Mouse (Mus musculus) embryo, embryonic 9.5 days (tissue): ENCODE measurements around the gene Cald1.

Experiments
- DNase-seq: peaks from one replicate; pipeline ENCODE4 v3.0.0-alpha.2; 2017; ENCODE audit errors: extremely low spot score

Cald1 gene

DNA sequence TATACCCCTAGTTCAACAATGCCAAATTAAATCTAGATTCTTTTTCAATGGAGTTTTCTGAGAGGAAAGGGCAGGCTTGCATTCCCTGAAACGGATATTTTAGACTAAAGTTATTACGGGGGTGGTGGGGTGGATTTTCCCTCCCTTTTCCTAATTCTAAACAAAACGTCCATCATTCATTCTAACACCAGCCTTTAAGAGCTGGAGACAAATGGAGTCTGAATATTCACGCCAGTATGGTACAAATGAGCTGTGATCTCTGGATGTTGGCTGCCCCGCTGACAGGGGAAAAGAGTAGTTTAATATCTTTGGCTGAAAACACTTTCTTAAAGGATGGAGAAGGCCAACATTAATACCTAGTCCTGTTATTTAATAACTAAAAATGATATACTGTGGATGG, 66.4 kb downstream of the Cald1 start:
- DNase-seq = no peak

GRCm38 (mm10) chr6:34668739-34669254, 70.5 kb downstream of the Cald1 start:
- no peak for DNase-seq

DNA sequence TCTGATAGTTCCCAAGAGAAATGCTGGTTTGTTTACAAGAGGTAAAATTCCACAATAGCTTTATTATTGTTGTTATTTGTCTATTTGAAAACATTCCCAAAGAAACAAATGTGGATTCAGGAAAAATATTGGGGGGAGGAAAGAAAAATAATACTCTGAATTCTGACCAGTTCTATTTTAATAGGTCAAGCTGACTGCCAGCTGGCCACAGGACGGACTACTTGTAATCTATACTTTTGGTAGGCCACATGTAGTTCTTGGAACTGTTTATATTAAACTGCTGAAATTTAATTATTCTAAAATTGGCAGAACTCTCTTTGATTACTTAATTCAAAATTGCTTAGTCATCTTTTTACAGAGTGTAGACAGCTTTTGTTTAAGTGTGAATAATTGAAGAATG, 73.1 kb downstream of the Cald1 start:
- no peak for DNase-seq

GRCm38 (mm10) chr6:34674416-34674815, 76.1 kb downstream of the Cald1 start:
- no peak for DNase-seq

DNA sequence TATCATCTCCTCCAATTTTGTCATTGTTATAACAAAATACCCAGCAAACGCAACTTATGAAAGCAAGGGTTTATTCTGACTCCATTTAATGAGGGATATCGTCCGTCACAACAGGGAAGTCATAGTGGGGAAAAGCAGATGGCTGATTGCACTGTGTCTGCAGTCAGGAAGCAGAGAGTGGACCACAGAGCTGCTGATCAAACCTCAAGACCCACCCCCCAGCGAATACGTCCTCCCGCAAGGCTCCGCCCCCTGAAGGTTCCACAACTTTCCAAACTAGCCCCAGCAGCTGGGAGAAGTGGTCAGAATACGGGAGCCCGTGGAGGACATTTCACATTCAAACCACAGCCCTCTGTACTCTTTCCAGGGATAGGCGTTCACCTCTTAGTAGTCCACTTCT, 76.6 kb downstream of the Cald1 start:
- no peak for DNase-seq

DNA sequence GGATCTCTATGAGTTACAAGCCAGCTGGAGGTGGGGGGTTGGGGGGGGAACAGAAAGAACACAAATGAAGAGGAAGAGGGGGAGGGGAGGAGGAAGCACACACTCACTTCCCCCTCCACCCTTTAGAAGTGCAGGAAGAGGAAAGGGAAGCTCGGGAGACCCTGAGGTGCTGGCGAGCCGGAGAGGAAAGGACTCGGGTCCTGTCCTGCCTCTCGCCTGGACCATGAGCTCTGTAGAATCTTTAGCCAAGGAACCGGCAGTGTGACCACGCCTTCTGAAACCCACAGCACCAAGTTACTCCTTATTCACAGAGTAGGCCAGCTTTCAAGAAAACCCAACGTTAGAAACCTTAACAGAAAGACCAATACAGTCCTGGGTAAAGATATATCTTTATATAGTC, 83.8 kb downstream of the Cald1 start:
- DNase-seq = no peak

DNA sequence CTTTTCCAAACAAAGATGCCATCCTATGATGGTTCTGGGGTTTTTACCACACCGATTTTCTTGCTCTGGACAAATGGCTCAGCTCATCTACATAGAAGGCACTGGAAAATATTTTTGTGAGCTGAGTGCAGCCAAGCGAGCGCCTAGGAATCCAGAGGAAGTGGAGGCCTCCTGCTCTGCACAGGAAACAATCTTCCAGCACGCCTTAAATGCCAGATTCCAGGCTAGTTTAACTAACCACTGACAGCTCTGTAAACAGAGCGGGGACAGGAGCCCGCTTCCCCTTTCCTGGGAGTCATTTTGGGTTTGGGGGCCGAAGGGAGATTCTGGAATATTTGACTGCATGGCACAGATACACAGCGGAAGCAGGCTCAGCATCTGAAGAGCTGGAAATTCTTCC, 86.6 kb downstream of the Cald1 start:
- DNase-seq = peak; percentile 51

- no peak for DNase-seq
These were observed 90.7 kb downstream of the Cald1 start for GRCm38 (mm10) chr6:34688971-34689370.

DNA sequence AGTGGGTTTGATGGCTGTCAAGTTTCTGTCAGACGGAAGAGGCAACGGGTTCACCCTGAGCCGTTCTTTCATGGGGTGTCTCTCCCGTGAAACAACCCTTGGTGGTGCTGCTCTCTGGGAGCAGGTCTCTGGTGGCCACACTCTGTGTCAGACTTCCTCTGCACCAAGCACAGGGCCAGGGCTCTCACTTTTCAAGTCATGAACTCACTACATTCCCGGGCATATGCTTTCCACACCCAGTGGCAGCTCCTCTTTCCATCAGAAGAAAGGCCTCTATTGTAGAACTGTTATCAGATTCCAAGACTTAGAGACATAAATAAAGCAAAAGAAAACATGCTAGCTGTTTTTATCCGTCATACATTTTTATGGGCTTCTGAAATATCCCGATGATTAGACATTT, 93.1 kb downstream of the Cald1 start:
- DNase-seq = no peak

GRCm38 (mm10) chr6:34694096-34694495, 95.8 kb downstream of the Cald1 start:
- no peak for DNase-seq

DNA sequence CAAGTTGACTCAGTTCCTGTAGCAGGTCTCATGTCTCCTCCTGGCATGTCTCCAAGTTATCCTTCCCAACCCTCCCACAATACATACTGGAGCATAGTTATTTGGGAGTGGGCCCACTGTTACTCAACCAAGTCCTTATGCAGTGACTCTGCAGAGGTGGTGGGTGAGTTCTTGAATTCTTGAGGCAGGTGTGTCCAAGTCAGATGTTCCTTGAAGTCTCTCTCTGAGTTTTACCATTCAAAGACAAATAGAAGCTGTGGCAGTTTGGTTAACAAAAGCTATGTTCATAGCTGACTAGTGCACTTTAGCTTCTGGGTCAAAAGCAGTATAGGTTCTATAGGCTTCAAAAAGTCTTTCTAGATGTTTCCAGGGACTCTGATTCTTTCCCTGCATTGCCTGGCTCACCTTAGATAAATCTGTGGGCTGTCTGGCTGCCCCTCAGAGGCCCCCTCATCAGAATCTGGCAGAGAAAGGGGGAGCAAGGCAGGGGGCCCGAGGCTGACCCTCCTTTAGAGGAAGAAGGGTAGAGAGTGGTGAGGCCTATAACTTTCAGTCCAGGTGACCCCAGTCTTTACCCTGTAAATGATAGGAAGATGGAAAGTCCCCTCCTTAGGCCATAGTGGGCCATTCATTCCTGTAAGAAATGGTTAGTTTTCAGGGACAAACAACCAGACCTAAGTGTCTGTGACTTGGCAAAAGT, 105.3 kb downstream of the Cald1 start:
- no peak for DNase-seq

DNA sequence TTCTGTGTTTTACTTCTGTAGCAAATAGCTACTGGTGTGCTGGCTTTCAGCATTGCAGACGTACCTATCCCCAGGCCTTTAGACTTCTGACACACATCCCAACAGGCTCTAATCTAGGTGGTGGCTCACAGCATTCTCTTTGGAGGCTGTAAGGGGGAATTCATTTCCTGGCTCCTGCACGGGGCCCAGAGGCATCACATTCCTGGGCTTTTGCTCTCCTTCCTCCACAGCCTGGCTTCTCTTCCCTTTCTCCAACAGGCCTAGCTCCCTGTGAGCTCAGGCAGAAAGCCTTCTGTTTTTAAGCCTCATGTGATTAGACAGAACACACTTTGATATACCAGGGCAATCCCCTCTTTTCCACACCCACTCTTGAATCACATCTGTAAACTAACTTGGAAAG, 109.2 kb downstream of the Cald1 start:
- no peak for DNase-seq

GRCm38 (mm10) chr6:34708650-34709265, 110.5 kb downstream of the Cald1 start:
- no peak for DNase-seq

DNA sequence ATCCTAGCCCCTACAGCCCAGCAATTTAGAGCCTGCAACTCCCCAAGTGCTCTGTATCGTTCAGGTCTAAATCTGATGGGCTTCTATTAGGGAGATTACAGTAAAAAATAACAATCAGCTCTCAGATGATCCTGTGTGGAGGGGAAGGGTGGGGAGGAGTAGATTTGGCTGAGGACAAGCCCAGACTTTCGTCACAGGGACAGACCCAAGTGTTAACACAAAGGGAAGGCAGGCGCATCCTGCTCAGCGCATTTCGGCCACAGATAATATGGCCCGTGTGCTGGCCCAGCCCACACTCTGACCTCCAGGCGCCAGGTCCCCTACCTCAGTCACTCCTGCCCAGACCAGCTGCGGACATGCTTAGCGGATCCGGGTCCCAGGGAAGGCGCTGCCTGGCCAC, 111.0 kb downstream of the Cald1 start:
- DNase-seq = peak; percentile 83

DNA sequence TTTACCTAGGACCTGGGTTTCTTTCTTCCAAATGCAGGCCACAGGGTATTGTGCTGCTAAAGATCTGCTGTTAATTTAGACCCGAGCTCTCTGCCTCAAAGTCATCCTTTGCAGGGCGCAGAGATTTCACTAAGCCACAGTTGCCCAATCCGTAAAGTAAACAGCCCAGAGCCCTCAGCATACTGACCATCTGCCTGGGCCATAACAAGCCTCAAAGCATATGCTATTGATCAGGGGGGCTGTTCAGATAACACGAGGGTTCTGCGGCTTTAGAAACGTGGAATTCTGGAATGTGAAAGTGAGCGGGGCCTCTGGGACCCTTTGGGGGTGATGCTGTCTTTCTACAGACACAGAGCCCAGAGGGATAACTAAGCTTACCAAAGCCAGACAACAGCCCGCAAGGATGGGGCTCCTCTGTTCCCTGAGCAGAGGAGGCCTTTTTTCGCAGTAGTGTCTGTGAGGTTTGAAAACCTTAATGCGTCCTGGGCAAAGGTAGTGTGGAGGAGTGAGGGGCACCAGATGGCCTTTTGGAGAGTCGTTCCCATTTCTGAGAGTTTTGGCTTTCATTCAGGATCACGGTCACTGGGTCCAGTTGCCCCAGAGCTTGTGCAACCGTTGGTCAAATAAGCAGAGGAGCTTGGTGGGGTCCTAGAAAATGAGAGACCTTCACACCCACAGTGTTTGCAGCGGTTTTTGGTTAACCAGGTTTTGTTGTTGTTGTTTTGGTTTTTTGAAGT, 111.8 kb downstream of the Cald1 start:
- DNase-seq = peak; percentile 60

DNA sequence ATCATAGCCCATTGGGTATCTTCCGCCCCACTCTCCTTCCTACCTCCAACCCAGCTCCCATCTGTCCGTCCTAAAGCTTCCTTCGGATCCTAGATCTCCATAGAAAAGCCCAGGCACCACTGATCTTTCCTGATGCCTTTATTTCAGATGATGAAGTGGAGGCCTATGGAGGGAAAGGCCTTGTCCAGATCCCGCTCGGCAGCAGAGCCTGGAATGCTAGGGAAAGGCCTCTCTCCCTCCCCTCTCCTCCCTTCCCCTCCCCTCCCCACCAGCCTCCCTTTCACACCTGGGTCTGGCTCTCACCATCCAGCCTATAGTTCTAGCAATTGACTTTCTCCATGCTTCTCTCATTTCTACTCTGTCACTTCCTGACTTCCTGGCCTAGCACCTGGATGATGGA, 112.5 kb downstream of the Cald1 start:
- DNase-seq = no peak

DNA sequence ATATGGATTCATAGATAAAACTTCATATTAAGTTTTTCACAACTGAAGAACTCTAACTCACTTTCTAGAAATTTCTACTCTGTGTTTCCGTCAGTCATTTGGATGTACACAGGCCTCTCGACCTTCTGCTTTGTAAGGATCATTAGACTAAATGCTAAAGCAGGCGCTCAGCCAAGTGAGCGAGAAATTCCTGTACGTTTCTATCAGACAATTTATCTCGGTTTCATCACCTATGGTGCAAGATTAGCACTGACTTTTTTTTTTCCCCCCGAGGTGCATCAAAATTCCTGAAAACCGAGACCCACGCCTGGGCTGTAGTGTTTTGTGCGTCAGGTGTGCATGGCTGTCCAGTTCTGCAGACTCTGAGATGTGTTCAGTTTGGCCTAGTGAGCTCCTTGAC, 113.3 kb downstream of the Cald1 start:
- DNase-seq = no peak

DNA sequence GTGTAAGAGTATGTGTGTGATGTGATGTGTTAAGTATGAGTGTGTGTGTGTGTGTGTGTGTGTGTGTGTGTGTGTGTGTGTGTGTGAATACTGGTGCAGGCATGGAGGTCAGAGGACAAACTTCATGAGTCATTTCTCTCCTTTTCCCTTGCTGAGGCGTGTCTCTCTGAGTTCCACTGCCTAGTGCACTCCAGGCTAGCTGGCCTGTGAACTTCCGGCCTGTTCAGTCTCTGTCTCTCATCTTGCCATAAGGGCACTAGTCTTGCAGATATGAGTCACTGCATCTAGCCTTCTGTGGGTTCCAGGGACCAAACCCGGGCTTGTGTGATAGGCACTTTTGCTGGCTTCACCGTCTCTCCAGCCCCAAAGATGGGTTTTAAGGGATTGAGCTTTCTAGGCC, 114.9 kb downstream of the Cald1 start:
- DNase-seq = no peak

DNA sequence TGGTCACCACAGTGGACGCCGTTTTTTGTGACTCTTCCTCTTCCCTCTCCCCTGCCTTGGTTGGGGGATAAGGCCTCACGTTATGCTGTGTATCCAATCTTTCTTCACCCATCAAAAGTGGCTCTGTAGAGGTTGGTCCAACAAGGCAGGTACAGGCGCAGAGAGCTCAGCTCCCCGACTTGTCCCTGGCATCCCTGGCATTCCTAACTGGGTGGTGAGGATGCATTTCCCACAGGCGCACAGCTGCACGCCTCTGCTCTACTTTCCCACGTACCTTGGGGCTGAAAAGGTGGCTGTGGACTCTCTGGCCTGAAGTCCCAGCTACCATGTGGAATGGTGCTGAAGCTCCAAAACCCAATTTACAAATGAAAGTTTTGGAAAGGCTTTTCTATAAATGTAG, 115.5 kb downstream of the Cald1 start:
- DNase-seq = no peak

DNA sequence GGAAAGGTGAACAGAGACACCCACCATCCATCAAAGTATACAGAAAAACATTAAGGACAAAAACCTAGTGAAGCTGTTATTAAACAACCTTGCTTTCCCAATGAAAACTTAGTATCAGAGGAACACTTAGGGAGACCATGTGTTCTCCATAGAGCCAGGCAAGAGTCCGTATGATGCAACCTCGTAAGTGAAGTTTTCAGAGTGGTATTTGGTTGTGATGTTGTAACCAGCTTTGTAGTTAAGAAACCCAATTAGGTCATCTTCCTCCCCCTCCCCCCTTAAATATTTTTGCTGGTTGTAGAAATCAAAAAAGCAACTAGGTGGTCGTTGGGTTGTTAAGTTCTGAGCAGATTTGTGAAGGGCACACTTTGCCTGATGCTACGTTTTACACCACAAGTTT, 116.3 kb downstream of the Cald1 start:
- DNase-seq = no peak

DNA sequence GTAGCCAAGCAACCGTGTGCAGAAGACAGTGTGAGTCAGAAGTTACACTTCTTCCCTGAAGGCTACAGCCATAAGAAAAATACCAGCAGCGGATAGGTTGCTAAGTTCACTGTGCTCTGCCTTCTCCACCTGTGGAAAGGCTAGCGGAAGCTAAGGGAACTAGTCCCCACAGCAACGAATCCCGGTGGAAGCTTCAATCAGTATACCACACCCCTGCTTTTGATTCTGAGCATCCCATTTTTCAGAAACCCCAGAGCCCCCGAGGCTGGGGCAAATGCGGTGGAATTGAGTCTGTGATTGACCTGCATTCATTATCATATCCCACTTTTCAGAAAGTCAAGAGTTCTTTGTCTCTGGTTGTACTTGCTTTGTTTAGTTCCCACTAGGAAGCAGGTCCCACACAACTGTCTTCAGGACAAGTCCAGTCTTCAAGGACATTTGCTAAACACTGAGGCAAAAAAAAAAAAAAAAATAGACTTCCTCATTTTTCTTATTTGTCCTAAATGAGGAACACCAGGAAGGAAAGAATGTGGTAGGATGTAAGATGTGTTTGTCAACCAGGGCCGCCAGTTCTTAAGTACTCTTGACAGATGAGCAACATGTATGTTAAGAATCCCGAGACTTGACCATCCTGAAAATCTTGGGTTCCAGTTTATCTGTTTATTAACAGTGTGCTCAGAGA, 118.0 kb downstream of the Cald1 start:
- DNase-seq = no peak

DNA sequence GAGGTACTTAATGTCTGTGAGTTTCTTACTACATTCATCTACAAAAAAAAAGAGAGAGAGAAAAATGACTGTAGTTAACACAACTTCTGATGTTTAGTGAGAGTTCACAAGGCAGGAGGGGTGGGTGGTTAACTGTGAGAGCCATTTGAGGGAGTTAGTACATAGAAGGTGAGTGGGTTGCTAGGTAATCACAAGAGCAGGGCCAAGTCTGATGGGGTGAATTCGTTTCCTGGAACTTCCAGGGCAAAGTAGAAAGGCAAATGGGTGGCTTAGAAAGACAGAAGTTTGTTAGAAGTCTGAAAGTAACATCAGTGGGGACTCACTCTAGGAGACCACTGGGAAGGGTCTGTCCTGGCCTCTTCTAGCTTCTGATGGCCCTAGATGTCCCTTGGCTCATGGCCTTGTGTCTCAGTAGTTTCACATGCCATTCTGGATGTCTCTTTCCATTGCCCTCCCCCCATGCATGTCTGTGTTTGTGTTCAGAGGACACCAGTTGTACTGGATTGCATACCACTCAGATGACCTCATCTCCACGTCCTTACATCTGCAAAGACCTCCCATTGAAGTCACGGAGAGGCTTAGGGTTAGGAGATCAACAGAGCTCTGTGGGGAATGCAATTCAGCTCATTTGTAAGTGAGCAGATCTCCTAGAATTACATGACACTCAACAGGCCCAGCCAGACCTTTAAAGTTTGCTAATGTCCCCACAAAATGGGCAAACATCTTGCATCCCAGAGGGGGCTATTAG, 118.8 kb downstream of the Cald1 start:
- no peak for DNase-seq
